Mouse (Mus musculus): ENCODE measurements at regions not wholly inside any gene's neighbourhood (a gene's known extent, or its start where the extent isn't known, plus 50 kb on each side); places are given as distances from the start of the nearest gene placed in this dataset.

- H3K4me3 ChIP-seq (replicated peaks; ENCODE audit: low read length), result no peak overlapping the region
- no peak overlapping the region for H3K27ac ChIP-seq (ENCODE audit: low read length)
- peaks cover 6% of the 10 kb centered on the region; the same call in 1 of the 2 replicates for H3K4me1 ChIP-seq (replicated peaks; ENCODE audit: control insufficient read depth, insufficient read depth, low read length)
- H3K9me3 ChIP-seq (ENCODE audit: control insufficient read depth, low read length), result no peaks in the 10 kb centered on the region; the same call in 1 of the 2 replicates
- no peak overlapping the region for H3K9ac ChIP-seq (replicated peaks; ENCODE audit: low read depth, low read length)
- H3K4me2 ChIP-seq (ENCODE audit: low read length), result no peak overlapping the region
- no peaks in the 10 kb centered on the region for H3K27me3 ChIP-seq (replicated peaks; ENCODE audit: control insufficient read depth, insufficient read depth, low read length)
- 35% methylated on average over 12 of the region's 12 CpGs for WGBS
- no peaks in the 10 kb centered on the region for H3K36me3 ChIP-seq (ENCODE audit: control insufficient read depth, insufficient read depth)
- peak; percentile 18; the same call in 1 of the 2 replicates for ATAC-seq
Measured at GRCm38 (mm10) chr13:60267557-60267956, 90.4 kb upstream of the Gas1 start.

DNA sequence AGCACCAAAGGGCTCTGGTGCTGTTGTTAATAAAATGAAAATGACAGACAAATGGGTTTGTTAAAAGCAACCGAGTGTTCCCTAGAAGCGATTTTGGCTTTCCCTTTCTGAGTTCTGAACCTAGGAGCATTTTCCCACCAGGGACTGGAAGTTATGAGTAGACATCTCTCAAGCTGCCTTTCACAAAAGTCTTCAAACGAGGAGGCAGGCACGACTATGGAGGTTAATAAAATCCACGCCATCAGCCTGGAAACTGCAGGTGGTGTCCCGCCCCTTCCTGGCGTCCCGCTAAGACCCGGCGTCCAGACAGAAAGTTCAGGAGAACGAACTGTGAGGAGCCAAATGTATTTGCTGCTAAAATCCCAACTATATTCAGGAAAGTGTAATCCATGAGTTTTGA lies 91.1 kb upstream of the Gas1 start:
- H3K4me2 ChIP-seq (ENCODE audit: low read length), result no peak overlapping the region
- no peak overlapping the region for H3K27ac ChIP-seq (ENCODE audit: low read length)
- no peak for ATAC-seq
- H3K27me3 ChIP-seq (replicated peaks; ENCODE audit: control insufficient read depth, insufficient read depth, low read length), result no peaks in the 10 kb centered on the region
- no peaks in the 10 kb centered on the region for H3K36me3 ChIP-seq (ENCODE audit: control insufficient read depth, insufficient read depth)
- WGBS, result 76% methylated on average over 11 of the region's 11 CpGs
- no peaks in the 10 kb centered on the region; the same call in 1 of the 2 replicates for H3K9me3 ChIP-seq (ENCODE audit: control insufficient read depth, low read length)
- no peak overlapping the region for H3K4me3 ChIP-seq (replicated peaks; ENCODE audit: low read length)
- H3K4me1 ChIP-seq (replicated peaks; ENCODE audit: control insufficient read depth, insufficient read depth, low read length), result peaks cover 6% of the 10 kb centered on the region; the same call in 1 of the 2 replicates
- no peak overlapping the region for H3K9ac ChIP-seq (replicated peaks; ENCODE audit: low read depth, low read length)

- H3K27me3 ChIP-seq (replicated peaks; ENCODE audit: control insufficient read depth, insufficient read depth, low read length), result no peaks in the 10 kb centered on the region
- no peak overlapping the region for H3K4me3 ChIP-seq (replicated peaks; ENCODE audit: low read length)
- H3K36me3 ChIP-seq (ENCODE audit: control insufficient read depth, insufficient read depth), result no peaks in the 10 kb centered on the region
- ATAC-seq, result no peak
- WGBS, result 43% methylated on average over 9 of the region's 9 CpGs
- no peak overlapping the region for H3K27ac ChIP-seq (ENCODE audit: low read length)
- no peak overlapping the region for H3K9ac ChIP-seq (replicated peaks; ENCODE audit: low read depth, low read length)
- H3K4me1 ChIP-seq (replicated peaks; ENCODE audit: control insufficient read depth, insufficient read depth, low read length), result peaks cover 6% of the 10 kb centered on the region; the same call in 1 of the 2 replicates
- peaks cover 2% of the 10 kb centered on the region; the same call in 1 of the 2 replicates for H3K9me3 ChIP-seq (ENCODE audit: control insufficient read depth, low read length)
- H3K4me2 ChIP-seq (ENCODE audit: low read length), result no peak overlapping the region
Measured at GRCm38 (mm10) chr13:60269406-60269841, 92.3 kb upstream of the Gas1 start.

DNA sequence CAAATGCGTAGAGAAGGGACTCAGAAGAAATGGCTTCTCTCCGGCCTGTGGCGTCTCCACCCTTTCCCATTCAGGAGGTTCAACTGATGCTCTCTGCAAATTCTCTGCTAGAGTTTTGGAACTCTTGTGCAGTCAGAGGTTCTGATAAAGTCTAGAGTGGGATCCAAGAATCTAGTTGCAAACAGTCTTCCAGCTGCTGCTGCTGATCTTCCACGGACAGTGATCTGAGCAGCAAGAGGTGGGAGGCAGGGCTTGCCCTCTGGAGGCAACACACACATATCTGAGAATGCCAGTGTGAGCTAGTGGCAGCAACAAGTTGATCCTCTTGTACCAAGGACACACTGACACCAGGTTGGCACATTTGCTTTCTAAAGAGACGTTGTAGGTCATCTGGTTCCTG lies 93.4 kb upstream of the Gas1 start:
- H3K27me3 ChIP-seq (replicated peaks; ENCODE audit: control insufficient read depth, insufficient read depth, low read length), result no peaks in the 10 kb centered on the region
- H3K36me3 ChIP-seq (ENCODE audit: control insufficient read depth, insufficient read depth), result no peaks in the 10 kb centered on the region
- H3K4me3 ChIP-seq (replicated peaks; ENCODE audit: low read length), result no peak overlapping the region
- H3K4me1 ChIP-seq (replicated peaks; ENCODE audit: control insufficient read depth, insufficient read depth, low read length), result peaks cover 6% of the 10 kb centered on the region; the same call in 1 of the 2 replicates
- H3K27ac ChIP-seq (ENCODE audit: low read length), result no peak overlapping the region
- peaks cover 3% of the 10 kb centered on the region; the same call in 1 of the 2 replicates for H3K9me3 ChIP-seq (ENCODE audit: control insufficient read depth, low read length)
- ATAC-seq, result no peak
- no peak overlapping the region for H3K4me2 ChIP-seq (ENCODE audit: low read length)
- WGBS, result 91% methylated on average over 5 of the region's 5 CpGs
- no peak overlapping the region for H3K9ac ChIP-seq (replicated peaks; ENCODE audit: low read depth, low read length)

DNA sequence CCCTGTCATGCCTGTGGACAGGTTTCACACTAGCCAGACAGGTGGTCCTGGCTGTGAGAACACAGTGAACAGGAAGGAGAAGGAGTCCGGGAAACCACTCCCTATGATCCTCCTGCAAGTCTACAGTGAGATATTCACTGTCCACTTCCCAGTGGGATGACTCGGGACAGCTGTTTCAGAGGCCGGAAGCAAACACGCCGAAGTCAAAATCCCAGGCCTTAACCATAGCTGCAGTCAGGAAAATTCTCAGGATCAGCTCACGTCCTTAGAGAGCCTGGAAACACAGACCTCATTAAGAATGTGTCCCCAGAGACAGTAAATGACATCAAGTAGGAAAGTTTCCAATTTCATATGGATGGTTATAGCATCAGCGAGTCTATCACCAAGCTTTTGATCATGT lies 96.2 kb upstream of the Gas1 start:
- Histone ChIP-seq H3K9me3 (ENCODE audit: control insufficient read depth, low read length) (peaks cover 3% of the 10 kb centered on the region; the same call in 1 of the 2 replicates), H3K36me3 (ENCODE audit: control insufficient read depth, insufficient read depth) (no peaks in the 10 kb centered on the region), H3K4me2 (ENCODE audit: low read length) (no peak overlapping the region), H3K27me3 (replicated peaks; ENCODE audit: control insufficient read depth, insufficient read depth, low read length) (no peaks in the 10 kb centered on the region), H3K27ac (ENCODE audit: low read length) (no peak overlapping the region), H3K4me3 (replicated peaks; ENCODE audit: low read length) (no peak overlapping the region), H3K9ac (replicated peaks; ENCODE audit: low read depth, low read length) (no peak overlapping the region), H3K4me1 (replicated peaks; ENCODE audit: control insufficient read depth, insufficient read depth, low read length) (no peaks in the 10 kb centered on the region)
- no peak for ATAC-seq
- 88% methylated on average over 7 of the region's 7 CpGs for WGBS

DNA sequence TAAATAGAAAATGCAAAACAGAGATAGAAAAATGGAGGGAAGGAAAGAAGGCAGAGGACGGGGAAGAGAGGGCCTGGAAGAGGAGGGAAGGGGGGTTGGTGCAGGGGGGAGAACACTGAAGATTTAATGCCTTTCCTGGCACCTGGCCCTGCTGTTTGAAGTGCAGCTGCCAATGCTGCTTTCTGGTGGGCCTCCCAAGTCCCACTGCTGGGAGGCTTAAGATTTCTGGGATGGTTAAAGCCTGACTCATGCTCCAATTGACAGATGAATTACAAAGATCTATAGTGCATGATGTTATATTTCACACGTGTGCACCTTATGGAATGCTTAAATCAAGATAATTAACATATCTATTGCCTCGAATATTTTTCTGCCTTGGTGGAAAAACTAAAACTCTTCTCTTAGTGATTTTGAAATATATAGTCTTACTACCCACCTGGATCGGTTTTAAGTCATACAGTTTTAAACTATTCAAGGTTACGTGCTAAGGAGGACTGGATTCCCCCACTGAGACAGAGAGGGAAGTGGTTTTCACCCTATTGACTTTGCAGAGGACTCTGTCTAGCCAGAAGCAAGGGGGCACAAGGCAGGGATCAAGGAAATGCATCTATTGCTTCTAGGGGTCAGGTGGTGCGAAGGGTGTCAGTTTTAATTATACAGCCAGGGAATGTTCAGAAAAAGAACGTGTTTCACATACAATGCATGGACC lies 105.5 kb upstream of the Gas1 start:
- no peaks in the 10 kb centered on the region for H3K36me3 ChIP-seq (ENCODE audit: control insufficient read depth, insufficient read depth)
- no peak overlapping the region for H3K9ac ChIP-seq (replicated peaks; ENCODE audit: low read depth, low read length)
- ATAC-seq, result no peak
- H3K4me1 ChIP-seq (replicated peaks; ENCODE audit: control insufficient read depth, insufficient read depth, low read length), result no peaks in the 10 kb centered on the region
- H3K27ac ChIP-seq (ENCODE audit: low read length), result no peak overlapping the region
- no peaks in the 10 kb centered on the region for H3K27me3 ChIP-seq (replicated peaks; ENCODE audit: control insufficient read depth, insufficient read depth, low read length)
- no peak overlapping the region for H3K4me3 ChIP-seq (replicated peaks; ENCODE audit: low read length)
- H3K9me3 ChIP-seq (ENCODE audit: control insufficient read depth, low read length), result no peaks in the 10 kb centered on the region
- 57% methylated on average over 7 of the region's 7 CpGs for WGBS
- H3K4me2 ChIP-seq (ENCODE audit: low read length), result no peak overlapping the region

GRCm38 (mm10) chr13:60286525-60287224 lies 109.5 kb upstream of the Gas1 start:
- H3K9ac ChIP-seq (replicated peaks; ENCODE audit: low read depth, low read length), result no peak overlapping the region
- H3K4me1 ChIP-seq (replicated peaks; ENCODE audit: control insufficient read depth, insufficient read depth, low read length), result no peaks in the 10 kb centered on the region
- no peak overlapping the region for H3K4me2 ChIP-seq (ENCODE audit: low read length)
- H3K9me3 ChIP-seq (ENCODE audit: control insufficient read depth, low read length), result no peaks in the 10 kb centered on the region
- no peaks in the 10 kb centered on the region for H3K36me3 ChIP-seq (ENCODE audit: control insufficient read depth, insufficient read depth)
- ATAC-seq, result no peak
- H3K27me3 ChIP-seq (replicated peaks; ENCODE audit: control insufficient read depth, insufficient read depth, low read length), result no peaks in the 10 kb centered on the region
- 87% methylated on average over 11 of the region's 11 CpGs for WGBS
- H3K4me3 ChIP-seq (replicated peaks; ENCODE audit: low read length), result no peak overlapping the region
- no peak overlapping the region for H3K27ac ChIP-seq (ENCODE audit: low read length)

DNA sequence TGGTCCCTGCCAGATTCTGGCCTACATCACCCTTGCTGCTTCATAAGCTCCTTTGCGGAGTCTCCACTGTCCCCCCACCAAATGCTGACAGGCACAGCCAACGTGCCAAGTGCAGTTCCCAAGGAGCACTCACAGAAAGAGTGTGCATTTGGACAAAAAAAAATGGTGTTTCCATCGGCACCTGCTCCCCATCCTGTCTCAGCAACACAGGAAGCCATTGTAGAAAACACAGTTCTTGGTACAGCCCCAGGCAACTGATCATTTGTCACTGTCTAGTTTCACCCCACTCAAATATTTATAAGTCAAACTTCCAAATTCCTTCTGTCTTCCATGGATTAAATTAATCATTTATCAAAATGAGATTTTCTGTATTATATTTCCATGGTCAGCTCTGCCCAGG lies 112.5 kb upstream of the Gas1 start:
- Histone ChIP-seq H3K4me2 (ENCODE audit: low read length) (no peak overlapping the region), H3K27me3 (replicated peaks; ENCODE audit: control insufficient read depth, insufficient read depth, low read length) (no peaks in the 10 kb centered on the region), H3K36me3 (ENCODE audit: control insufficient read depth, insufficient read depth) (no peaks in the 10 kb centered on the region), H3K27ac (ENCODE audit: low read length) (no peak overlapping the region), H3K9me3 (ENCODE audit: control insufficient read depth, low read length) (no peaks in the 10 kb centered on the region), H3K9ac (replicated peaks; ENCODE audit: low read depth, low read length) (no peak overlapping the region), H3K4me1 (replicated peaks; ENCODE audit: control insufficient read depth, insufficient read depth, low read length) (no peaks in the 10 kb centered on the region), H3K4me3 (replicated peaks; ENCODE audit: low read length) (no peak overlapping the region)
- no peak for ATAC-seq
- WGBS, result 67% methylated on average over 3 of the region's 3 CpGs

GRCm38 (mm10) chr13:60290820-60291219 lies 113.7 kb upstream of the Gas1 start:
- H3K27ac ChIP-seq (ENCODE audit: low read length), result no peak overlapping the region
- no peak overlapping the region for H3K4me2 ChIP-seq (ENCODE audit: low read length)
- no peaks in the 10 kb centered on the region for H3K4me1 ChIP-seq (replicated peaks; ENCODE audit: control insufficient read depth, insufficient read depth, low read length)
- H3K36me3 ChIP-seq (ENCODE audit: control insufficient read depth, insufficient read depth), result no peaks in the 10 kb centered on the region
- 91% methylated on average over 4 of the region's 4 CpGs for WGBS
- no peak for ATAC-seq
- no peaks in the 10 kb centered on the region for H3K27me3 ChIP-seq (replicated peaks; ENCODE audit: control insufficient read depth, insufficient read depth, low read length)
- no peak overlapping the region for H3K9ac ChIP-seq (replicated peaks; ENCODE audit: low read depth, low read length)
- H3K9me3 ChIP-seq (ENCODE audit: control insufficient read depth, low read length), result no peaks in the 10 kb centered on the region
- H3K4me3 ChIP-seq (replicated peaks; ENCODE audit: low read length), result no peak overlapping the region

Measured in forebrain, embryonic 16.5 days (tissue).